Mouse (Mus musculus) right cerebral cortex, postnatal 10 days (tissue): ENCODE results near the gene Slc35b2.

Experiments used
- DNase-seq, 2 experiments: peaks; one replicate each; pipeline ENCODE4 v3.0.0; 2021; ENCODE audit warnings: low spot score in 2 of 2

The Slc35b2 gene

GRCm38 (mm10) chr17:45599446-45600242 lies 36.0 kb downstream of the Slc35b2 start, which contains the start of gene Slc29a1:
Gene Slc29a1, minus strand, starts transcription at chr17:45599606.
- DNase-seq: peak in 1 of 2 experiments; percentile 55

- DNase-seq: no peak
Observed at GRCm38 (mm10) chr17:45600267-45600666, 36.6 kb downstream of the Slc35b2 start.

DNA sequence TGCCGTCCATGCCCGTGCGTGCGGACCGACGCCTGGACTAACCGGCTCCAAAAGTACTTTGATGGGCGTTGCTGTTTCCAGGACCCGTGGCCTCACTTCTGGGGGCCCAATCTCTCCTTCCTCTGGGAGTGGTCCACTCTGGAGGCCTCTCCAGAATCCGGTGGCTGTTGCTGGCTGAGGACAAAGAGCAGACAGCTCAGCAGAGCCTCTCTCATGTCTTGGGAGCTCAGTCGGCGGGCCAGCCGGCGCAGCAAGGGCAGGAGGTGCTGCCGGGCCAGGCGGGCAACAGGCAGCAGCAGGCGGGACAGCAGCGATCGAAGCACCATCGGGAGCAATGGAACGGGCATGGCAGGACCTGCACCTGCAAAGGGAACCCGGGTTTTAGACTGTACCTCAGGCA lies 37.7 kb downstream of the Slc35b2 start:
- no peak for DNase-seq

- DNase-seq: no peak
Observed at GRCm38 (mm10) chr17:45601877-45602304, 38.2 kb downstream of the Slc35b2 start, which contains the start of gene Mymx. Gene Mymx, minus strand, starts transcription at chr17:45602102.

DNA sequence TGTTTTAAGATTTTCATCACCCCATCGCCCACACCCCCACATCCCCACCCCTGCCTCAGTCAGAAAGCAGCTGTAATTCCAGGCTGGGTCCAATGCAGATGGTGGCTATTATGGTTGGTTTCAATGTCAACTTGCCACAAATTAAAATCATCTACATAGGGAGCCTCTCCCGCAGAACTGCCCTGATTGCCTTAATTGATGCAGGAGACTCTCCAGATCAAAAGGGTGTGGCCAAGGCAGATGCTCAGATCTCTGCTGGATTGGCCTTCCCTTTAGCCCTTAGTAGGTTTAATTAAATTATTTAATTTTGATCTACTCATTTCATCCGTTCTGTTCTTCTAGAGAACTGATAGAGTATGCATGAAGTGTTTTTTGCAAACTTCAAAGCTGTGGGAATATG lies 39.3 kb downstream of the Slc35b2 start:
- DNase-seq: no peak

- no peak for DNase-seq
Observed at GRCm38 (mm10) chr17:45606992-45607879, 43.6 kb downstream of the Slc35b2 start.

DNA sequence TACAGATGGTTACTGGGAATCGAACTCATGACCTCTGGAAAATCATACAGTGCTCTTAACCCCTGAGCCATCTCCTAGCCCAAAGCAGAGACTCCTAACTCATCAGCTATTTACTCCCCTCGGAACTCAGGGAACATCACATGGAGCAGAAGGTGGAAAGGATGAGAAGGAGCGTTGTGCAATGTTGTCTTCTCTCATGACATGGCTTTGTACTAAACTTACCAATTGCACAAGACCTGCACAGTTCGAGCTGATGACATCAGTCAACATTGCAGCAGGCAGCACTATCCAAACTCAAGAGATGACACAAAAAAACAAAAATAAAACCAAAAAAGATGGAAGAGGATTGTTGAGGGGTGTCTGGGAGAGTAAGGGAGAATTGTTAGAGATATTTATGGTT lies 44.7 kb downstream of the Slc35b2 start:
- no peak for DNase-seq

- DNase-seq: no peak
Observed at GRCm38 (mm10) chr17:45610144-45610866, 46.6 kb downstream of the Slc35b2 start.

DNA sequence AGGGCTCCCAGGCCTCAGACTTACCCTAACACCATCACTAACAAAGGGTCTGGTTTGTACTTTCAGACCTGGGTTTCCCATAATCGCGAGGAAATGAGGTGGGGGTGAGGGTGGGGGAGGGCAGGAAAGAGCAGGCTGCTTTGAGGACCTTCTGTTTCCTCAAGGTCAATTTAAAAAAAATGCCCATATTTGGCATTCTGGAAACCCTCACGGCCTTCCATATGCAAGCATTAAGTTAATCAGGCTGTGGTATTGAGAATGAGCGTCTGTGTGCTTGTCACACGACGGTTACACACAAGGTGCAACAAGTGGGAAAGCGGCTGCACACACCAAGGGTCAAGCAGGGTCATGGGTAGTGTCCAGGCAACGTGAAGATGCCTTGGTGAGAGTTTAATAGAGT lies 48.3 kb downstream of the Slc35b2 start:
- no peak for DNase-seq

DNA sequence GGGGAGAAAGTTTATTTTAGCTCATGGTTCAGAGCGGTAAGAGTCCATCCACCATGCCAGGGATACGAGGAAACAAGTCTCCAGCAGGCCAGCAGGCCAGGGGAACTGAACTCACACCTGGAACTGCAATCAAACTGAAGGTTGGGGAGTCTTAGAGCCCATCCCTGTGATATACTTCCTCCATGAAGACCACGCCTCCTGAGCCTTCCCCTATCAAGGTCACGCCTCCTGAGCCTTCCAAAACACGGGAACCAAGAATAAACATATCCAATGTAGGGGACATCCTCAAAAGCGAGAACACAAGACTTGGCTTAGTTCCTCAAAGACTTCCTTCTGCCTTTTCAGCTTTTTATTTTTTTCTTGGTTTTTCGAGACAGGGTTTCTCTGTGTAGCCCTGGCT lies 49.2 kb downstream of the Slc35b2 start:
- no peak for DNase-seq

DNA sequence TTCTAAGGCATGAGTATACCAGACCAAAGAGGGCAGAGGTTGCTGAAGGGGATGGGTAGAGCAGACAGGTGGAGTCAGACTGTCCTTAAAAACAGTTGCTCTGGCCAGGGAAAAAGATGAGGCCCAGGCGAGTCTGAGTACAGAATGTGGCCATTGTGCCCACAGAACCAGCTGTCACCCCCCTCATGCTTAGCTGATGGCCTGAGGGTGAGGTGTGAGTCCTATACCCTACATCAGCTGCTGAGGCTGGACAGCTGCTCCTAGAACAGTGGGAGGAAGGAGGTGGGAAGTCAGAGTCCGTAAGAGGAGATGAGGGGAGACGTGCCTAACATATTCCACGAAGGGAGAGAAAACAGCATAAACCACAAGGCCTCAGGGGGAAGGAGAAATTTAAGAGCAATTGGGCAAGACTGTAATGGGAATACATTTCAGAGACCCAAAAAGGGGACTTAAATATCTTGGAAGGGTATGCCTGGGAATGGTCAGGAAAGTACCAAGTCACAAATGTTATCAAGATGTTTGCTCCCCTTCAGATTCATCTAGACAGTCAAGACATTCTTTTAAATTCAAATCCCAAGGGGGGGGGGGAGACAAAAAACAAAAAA lies 52.5 kb downstream of the Slc35b2 start:
- no peak for DNase-seq

DNA sequence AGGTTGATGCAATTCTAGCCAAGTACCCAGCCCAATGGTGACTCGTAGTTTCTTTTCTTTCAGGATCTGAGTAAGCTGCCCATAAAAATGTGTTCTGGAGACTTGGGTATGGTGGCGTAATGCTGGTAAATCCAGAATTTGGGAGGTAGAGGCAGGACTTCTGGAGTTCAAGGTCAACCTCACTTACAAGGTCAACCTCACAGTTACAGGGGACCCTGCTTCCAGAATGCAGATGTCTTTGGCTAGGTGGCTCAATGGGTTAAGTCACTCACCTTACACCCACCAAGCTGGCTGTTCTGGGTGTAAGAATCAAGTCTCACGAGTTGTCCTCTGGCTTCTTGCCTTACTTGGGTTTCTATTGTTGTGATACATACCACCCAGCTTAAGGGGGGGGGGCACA lies 53.0 kb downstream of the Slc35b2 start:
- no peak for DNase-seq
